Mouse (Mus musculus) NIH3T3 (cell line): ENCODE data around the gene Egfl8.

Source experiments
- DNase-seq: peaks from one replicate; pipeline ENCODE4 v3.0.0-alpha.2; 2012; ENCODE audit warnings: low read depth

The Egfl8 gene

DNA sequence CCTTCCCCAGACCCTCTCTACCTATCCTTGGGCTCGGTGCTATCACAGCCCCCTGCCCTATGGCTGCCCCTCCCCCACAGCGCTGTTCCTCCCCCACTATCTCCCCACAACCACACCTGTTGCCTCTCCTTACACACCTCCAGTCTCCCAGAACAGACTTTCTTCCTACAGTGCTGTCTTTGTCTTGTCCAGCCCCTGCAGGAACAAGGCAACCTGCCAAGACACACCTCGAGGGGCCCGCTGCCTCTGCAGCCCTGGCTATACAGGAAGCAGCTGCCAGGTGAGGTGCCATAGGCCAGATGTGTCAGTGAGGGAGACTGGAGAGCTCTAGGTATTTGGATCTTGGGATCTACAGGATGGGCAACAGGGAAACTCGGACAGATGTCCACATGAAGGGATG, 39.2 kb downstream of the Egfl8 start:
- DNase-seq, result no peak

DNA sequence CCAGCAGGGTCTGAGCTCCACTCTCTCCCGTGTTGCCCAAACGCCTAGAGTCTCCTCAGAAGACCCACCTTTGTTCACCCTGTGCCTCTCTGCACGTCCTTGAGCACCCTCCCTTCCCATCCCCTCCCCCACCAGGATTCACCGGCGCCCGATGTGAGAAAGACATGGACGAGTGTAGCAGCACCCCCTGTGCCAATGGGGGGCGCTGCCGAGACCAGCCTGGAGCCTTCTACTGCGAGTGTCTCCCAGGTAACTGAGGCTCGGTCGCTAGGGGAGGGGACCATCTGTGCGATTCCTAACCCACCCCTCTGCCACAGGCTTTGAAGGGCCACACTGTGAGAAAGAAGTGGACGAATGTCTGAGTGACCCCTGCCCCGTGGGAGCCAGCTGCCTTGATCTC, 43.4 kb downstream of the Egfl8 start:
- DNase-seq, result no peak

DNA sequence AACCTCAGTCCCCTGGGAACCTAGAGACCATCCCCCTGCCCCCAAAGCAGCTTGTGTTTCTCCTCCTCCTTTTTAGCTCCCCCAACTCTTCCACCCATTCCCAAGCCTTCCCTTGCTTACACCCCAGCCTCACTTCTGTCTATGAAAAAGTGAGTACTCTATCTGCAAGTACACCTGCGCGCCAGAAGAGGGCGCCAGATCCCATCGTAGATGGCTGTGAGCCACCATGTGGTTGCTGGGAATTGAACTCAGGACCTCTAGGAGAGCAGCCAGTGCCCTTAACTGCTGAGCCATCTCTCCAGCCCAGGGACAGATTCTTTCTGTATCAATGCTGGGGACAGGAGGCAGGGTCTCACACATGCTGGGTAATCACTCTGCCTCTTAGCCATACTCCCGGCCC, 43.9 kb downstream of the Egfl8 start:
- no peak for DNase-seq

DNA sequence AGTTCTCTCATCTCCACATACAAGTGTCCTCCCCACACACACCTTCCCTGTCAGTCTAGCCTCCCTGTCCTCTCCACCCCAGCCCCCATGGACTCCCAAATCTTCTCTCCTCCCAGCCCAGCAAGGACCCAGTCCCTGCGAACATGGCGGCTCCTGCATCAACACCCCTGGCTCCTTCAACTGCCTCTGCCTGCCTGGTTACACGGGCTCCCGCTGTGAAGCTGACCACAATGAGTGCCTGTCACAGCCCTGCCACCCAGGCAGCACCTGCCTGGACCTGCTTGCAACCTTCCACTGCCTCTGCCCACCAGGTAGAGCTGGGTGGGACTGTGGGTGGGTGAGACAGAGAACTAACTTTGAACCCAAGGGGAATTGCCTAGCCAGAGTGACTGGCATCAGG, 45.9 kb downstream of the Egfl8 start:
- no peak for DNase-seq

DNA sequence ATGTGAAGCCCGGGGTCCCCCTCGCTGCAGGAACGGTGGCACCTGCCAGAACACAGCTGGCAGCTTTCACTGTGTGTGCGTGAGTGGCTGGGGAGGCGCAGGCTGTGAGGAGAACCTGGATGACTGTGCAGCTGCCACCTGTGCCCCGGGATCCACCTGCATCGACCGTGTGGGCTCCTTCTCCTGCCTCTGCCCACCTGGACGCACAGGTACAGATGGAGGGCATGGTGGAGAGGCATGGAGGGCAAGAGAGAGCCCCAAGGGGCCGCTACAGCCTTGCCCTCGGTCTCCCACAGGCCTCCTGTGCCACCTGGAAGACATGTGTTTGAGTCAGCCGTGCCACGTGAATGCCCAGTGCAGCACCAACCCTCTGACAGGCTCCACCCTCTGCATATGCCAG, 47.4 kb downstream of the Egfl8 start:
- no peak for DNase-seq

DNA sequence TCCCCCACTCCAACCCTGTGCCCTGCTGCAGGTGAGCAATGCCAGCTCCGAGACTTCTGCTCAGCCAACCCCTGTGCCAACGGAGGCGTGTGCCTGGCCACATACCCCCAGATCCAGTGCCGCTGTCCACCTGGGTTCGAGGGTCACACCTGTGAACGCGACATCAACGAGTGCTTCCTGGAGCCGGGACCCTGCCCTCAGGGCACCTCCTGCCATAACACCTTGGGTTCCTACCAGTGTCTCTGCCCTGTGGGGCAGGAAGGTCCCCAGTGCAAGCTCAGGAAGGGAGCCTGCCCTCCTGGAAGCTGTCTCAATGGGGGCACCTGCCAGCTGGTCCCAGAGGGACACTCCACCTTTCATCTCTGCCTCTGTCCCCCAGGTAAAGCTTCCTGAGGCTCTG, 48.5 kb downstream of the Egfl8 start:
- no peak for DNase-seq

DNA sequence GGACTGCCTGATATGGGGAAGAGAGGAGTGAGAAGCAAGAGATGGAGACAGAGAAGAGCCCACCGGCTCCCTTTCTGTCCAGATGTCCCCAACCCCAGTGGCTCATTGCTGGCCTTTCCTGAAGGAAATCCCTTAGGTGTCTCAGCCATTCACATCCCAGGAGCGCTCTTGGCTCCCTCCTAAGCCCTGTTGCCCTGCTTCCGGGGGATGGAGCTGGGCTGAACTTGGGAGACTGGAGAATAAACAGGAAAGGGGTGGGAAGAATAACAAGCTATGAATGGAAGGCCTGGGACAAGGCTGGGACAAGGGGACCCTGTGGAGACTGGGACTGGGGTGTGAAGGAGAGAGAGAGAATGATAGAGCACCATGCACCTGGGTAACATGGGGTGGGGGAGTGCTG, 51.0 kb downstream of the Egfl8 start:
- no peak for DNase-seq

DNA sequence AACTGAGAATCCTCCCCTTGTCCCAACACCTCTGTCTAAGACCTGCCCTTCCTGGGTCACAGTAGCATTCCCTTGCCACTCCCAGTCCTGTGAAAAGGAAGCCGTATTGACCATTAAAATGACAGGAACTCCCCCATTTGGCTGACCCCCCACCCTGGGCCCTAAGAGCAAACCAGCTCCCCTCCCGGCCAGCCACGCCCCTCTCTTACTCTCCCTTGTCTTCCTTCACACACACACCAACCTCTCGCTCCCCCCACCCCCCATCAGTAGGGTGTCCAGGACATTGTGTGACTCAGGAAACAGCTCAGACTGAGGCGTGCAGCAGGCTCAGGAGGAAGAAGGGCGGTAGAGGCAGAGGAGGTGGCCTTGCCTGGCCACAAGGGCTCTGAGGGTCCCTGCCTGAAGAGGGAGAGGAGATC, 51.8 kb downstream of the Egfl8 start, which contains the start of gene Notch4:
Gene Notch4, plus strand, starts transcription at position 266 of the 419 bp plus-strand sequence.
- no peak for DNase-seq

DNA sequence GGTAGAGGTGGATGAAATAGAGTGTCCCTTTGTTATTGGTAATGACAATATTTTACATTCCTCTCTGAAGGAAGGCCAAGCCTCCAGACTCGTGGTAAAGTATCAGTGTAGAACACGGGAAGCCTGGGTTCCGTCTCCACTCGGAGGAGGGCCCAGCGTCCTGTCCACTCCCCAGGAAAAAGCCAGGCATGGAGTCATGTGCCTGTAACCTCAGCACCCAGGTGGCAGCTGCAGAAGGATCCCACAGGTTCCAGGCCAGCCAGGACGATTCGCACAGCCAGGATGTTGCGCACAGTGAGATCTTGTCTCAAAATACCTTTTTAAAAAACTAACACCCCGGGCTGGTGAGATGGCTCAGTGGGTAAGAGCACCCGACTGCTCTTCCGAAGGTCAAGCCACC, 52.4 kb downstream of the Egfl8 start:
- no peak for DNase-seq
